Mouse (Mus musculus): ENCODE data around the gene Ubxn6. TPM values are rescaled to one million over a fixed set of nuclear protein-coding genes. Genes with fewer than 3 reads are reported as not detected.

Gene Ubxn6
- total RNA-seq, 1 experiment from 2014 or later = 38.5 TPM

DNA sequence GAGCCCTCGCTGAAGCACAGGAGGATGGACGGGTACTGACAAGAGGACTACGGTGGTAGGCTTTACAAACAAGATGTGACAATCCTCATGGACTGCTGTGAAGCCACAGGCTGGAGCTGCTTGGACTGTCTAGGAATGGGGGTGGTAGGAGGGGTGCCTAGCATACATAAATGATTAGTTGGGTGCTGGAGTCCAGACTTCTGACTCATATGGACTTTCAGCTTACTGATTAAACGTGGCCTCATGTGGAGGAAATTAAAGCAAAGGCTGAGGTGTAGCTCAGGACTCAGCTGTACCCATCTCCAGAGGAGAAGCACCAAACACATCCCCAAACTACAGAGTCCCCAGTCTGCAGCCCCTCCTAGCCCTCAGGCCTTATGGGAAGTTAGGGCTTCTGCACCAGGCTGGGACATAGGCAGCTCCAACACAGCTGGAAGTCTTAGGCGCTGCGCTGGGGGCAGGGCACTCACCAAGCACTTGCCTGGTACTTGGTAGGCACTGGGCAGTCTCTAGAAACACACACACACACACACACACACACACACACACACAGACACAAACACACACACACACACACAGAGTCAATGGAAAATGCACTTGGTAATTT, 42.6 kb downstream of the Ubxn6 start:
- ATAC-seq (replicated peaks; ENCODE audit: insufficient number of reproducible peaks, low FRiP score, low TSS enrichment, poor library complexity, severe bottlenecking) = no peak

DNA sequence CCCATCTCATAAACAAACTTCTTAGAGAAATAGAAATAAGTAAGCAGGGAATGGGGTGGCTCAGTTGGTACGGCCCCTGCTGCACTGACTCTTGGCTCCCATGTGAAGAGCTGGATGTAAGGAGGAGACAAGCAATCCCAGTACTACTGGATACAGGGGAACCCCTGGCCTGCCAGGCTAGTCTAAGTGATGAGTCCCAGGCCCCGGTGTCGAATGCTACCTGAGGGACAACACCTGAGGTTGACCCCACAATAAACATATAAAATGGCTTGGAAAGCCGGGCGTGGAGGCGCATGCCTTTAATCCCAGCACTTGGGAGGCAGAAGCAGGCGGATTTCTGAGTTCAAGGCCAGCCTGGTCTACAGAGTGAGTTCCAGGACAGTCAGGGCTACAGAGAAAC, 43.4 kb downstream of the Ubxn6 start:
- no peak for ATAC-seq (replicated peaks; ENCODE audit: insufficient number of reproducible peaks, low FRiP score, low TSS enrichment, poor library complexity, severe bottlenecking)

DNA sequence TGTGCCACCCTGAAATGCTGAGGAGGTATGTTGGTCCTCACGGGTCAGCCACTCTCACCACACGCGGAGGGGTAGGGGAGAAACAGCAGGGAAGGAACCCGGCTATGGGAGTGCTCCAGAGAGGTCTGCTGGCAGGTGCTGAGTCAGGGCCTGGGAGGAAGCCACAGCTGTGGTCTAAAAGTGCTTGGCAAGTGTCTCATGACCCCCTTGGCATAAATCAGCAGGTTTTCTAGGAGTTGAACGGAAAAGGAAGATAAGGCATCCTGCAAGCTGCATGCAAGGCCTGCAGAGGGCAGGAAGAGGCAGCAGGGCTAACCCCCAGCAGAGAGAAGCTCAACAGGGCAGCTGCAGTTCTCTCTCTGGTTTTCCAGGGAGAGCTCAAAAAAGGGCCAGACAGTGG, 43.9 kb downstream of the Ubxn6 start:
- ATAC-seq (replicated peaks; ENCODE audit: insufficient number of reproducible peaks, low FRiP score, low TSS enrichment, poor library complexity, severe bottlenecking) = no peak

DNA sequence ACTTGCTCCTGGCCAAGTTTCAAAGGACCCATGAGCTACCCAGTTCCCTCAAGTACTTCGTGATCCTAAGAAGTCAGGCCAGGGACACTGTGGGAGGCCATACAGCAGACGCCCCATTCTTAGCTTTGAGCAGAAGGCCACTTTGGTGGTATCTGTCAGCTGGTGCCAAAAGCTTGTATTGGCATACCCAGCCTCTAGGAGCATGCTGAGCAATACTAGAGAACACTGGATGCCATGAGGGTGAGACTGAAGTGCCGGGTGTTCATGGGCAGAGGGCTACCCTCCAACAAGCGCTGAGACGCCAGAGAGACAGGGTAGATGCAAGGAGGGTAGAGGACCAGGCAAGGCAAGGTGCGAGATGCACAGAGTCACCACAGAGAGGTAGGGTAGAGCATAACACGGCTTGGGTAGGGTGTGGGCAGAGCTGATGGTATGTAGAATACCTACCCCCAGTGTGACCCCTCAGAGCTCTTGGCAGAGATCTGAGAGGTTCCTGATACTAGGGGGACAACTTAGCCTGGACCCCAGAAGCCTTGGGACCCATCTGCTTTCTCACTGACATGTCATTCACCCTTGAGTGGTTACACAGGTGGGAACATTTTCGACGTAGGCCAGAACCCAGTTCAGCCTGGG, 44.5 kb downstream of the Ubxn6 start:
- no peak for ATAC-seq (replicated peaks; ENCODE audit: insufficient number of reproducible peaks, low FRiP score, low TSS enrichment, poor library complexity, severe bottlenecking)

DNA sequence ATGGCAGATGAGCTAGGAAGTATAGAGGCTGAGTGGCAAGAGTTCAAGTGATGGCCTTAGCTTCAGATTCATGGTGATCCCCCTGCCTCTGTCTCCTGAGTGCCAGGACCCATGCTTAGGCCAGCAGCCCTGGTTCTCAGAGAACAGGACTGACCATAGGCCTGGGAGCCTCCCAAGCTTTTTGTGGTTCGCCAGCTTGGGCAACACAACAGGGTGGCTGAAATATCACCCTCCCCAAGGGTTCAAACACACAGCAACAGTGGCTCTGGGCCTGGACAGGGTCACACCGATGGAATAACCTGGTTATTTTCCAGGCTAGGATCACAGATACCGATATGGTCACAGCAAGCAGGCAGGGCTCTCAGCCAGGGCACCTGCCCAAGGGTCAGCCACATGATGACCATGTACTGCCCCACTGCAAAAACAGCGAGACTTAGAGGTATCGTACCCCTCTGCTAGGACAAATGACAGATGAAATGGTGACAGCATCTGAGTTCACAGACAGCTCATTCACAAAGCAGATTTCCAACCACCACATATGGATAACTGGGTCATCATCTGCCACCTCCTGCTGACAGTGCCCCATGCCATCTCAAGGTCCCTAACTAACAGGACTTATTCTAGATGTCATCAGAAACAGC, 46.9 kb downstream of the Ubxn6 start:
- ATAC-seq (replicated peaks; ENCODE audit: insufficient number of reproducible peaks, low FRiP score, low TSS enrichment, poor library complexity, severe bottlenecking) = no peak

DNA sequence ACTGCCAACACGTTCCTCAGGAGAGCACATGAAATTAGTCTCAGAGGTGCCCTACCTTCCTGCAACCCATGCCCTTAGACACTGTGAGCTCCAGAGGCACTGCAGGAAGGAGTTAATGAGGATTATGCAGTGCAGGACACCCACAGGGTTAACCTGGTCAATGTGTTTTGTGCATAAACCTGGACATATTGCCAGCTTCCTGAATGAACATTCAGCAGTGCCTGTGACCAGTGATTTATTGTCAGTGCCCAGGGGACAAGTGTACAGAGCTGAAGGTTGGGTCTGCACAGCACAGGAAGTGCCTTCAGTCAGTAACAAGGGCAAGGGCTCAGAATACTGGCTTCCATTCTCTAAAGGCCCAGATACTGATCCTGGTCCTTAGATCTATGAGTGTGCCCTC, 47.9 kb downstream of the Ubxn6 start:
- ATAC-seq (replicated peaks; ENCODE audit: insufficient number of reproducible peaks, low FRiP score, low TSS enrichment, poor library complexity, severe bottlenecking) = no peak

DNA sequence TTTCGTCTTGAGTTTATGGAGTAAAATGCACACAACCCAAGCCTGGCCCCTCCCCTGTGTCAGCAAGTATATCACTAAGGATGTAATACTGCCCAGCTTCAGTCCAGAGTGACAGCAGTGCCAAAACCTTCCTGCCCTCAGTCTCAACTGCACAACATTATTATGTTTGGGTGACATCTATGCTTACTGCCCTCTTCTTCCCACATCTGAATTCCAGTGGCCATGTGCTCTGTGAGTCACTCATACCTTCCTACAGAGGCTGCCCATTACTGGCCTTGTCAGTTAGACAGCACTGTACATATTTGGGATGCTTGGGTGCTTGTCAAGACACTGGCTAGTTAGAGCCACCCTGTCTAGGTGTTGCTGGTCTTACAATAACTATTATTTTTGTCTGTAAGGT, 48.5 kb downstream of the Ubxn6 start:
- no peak for ATAC-seq (replicated peaks; ENCODE audit: insufficient number of reproducible peaks, low FRiP score, low TSS enrichment, poor library complexity, severe bottlenecking)

DNA sequence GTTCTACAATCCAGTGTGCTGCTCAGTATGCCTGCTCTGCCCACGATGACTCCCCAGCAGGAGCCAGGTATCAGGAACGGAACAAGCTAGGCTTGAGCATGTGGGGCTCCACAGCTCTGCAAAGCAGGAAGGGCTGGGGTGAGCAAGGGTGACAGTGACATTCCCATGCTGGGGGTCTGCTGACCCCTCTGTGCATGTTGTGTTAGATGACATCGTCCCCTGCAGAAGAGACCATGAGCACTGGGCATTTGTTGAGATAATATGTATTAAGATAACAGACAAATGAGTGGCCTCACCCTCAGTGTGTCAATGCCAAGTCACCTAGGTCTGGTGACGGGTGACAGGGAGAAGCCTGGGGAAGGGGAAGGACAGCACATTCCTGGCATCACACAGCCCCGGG, 49.9 kb downstream of the Ubxn6 start:
- no peak for ATAC-seq (replicated peaks; ENCODE audit: insufficient number of reproducible peaks, low FRiP score, low TSS enrichment, poor library complexity, severe bottlenecking)

DNA sequence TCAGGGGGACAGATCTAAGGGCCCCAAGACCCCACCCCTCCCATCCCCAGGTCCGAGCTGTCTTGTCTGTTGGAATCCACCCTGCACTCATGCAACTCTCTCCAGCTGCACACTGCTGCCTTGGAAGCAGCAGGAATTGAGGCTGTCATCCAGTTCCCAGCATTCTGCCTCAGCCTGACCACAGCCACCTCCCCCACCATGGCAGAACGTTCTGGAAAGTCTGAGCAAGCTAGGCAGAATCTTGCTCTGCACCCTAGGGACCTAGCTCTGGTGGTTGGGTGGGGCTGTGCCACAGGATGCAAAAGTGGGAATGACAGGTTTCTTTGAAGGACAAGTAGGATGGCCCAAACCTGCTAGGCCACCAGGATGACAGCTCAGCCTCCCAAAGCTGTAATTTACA, 50.4 kb downstream of the Ubxn6 start:
- no peak for ATAC-seq (replicated peaks; ENCODE audit: insufficient number of reproducible peaks, low FRiP score, low TSS enrichment, poor library complexity, severe bottlenecking)

DNA sequence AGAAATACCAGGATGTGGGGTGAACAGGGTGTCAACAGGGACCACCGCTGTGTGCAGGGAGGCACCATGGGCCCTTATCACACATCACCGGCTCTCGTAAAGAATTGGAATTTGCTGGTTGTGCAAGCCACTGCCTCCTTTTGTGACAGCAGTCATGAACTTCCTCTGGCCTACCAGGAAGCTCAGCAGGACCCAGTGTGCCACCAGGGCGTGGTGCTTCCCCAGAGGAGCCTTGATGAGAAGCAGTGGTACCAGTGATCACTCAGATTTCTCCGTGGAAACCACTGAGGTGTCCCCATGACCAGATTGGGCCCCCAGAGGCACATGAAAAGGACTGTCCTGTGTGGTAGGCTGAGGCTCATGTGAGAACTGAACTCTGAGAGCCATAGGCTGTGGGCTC, 51.4 kb downstream of the Ubxn6 start:
- peak; percentile 57 for ATAC-seq (replicated peaks; ENCODE audit: insufficient number of reproducible peaks, low FRiP score, low TSS enrichment, poor library complexity, severe bottlenecking)

DNA sequence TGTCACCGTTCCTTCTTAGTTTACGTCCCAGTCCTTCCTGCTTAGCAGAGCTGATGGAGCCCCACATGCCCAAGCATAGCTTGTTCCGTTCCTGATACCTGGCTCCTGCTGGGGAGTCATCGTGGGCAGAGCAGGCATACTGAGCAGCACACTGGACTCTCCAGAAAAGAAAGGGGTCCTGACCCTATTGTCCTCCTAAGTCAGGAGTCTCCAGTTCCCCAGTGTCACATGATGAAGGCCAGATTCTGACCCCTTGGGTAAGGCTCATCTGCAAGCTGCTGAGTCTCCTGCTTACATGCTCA, 51.9 kb downstream of the Ubxn6 start:
- ATAC-seq (replicated peaks; ENCODE audit: insufficient number of reproducible peaks, low FRiP score, low TSS enrichment, poor library complexity, severe bottlenecking) = no peak

DNA sequence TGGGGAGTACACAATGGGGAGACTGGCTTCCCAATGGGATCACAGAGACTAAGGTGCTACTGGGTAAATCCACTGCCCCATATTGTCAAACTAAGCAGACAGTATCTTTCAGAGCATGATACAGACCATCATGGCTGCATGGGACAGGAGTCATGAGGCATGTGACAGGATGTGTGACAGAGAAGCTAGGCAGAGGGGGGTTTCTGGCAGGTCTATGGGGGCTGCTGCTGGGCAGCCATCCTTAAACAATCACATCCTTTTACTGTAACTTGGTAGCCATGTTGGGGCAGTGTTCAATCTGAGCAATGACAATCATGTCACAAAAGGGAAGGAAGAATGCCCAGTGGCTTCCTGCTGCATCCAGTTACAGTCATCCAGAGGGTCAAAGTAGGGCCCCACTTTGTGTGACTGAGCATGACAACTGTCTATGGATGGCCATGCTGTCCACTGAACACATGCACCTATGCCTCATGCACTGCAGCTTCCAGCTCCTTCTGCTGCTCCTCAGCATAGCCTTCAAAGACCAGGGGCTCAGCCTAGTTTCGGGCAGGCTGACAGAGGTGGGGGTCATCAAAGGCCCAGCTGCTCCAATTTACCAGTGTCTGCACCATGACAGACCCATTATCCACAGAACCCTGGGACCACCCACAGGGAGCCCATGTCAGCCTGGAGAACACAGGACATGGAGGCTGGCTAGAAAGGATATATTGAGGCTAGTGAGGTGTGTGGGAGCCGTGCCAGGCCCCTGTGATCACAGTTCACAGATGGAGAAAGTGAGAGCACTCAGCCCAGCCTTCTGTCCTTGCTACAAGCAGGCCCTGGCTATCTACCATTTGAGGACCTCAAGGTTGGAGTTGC, 52.5 kb downstream of the Ubxn6 start:
- no peak for ATAC-seq (replicated peaks; ENCODE audit: insufficient number of reproducible peaks, low FRiP score, low TSS enrichment, poor library complexity, severe bottlenecking)

DNA sequence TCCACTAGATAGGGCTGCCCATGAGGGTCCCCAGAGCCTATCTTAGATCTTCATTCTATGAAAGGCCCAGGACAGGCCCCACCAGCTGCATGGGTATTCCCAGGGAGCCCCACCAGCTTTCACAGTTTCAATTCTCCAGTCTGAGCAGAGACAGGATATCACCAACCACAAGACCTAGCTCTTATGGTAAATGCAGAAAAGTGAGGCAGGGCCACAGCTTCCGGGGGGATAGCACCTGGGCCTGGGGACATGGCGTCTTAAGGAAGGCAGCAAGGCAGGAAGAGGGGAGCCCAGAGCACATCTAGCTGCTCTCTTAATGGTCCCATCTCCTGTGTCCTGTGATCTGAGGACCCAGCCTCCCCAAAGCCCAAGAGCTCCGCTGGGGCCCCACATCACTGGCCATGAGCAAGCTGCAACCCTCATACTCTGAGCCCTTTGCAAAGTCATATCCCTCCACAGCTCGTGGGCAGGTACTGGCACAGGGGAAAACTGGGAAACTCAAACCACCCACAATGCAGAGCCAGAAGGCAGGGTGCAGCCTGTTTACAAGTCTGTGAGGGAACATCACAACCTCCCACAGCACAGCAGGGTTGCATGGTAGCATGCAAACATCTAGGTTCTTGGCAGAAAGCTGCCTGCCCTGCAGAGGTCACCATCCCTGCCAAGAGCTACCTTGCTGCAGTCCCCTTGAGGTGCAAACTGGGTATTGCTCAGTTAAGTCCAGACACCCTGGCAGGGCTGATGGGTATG, 53.5 kb downstream of the Ubxn6 start:
- no peak for ATAC-seq (replicated peaks; ENCODE audit: insufficient number of reproducible peaks, low FRiP score, low TSS enrichment, poor library complexity, severe bottlenecking)

DNA sequence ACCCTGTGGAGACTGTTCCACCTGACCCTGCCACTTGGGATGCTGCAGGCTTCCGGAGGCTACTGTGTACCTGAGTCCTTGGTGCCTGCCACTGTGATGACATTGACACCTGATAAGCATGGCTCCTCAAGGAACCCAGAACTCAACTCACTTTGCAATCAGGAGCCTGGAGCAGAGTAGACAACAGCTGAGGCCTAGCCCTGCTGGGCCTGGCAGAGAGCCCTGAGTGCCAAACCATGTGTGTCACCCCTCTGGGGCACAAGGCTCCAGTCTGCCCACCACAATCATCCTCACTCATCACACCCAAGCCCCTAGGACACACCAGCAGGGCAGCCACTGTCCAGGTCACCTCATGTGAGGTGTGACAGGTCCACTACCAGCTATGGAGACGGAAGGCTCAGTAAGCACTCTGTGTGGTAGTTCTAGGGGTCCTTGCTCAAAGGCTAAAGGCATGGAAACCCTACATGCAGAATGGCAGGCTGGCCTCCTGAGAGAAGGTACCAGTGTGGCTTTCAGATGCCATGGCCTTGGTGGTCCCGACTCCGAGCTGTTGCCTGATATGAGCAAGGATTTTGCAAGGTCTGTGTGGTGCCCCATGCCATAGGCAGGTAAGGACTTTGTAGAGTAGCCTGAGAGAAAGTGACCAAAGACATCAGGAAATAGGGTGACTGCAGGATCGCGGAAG, 54.3 kb downstream of the Ubxn6 start:
- no peak for ATAC-seq (replicated peaks; ENCODE audit: insufficient number of reproducible peaks, low FRiP score, low TSS enrichment, poor library complexity, severe bottlenecking)

DNA sequence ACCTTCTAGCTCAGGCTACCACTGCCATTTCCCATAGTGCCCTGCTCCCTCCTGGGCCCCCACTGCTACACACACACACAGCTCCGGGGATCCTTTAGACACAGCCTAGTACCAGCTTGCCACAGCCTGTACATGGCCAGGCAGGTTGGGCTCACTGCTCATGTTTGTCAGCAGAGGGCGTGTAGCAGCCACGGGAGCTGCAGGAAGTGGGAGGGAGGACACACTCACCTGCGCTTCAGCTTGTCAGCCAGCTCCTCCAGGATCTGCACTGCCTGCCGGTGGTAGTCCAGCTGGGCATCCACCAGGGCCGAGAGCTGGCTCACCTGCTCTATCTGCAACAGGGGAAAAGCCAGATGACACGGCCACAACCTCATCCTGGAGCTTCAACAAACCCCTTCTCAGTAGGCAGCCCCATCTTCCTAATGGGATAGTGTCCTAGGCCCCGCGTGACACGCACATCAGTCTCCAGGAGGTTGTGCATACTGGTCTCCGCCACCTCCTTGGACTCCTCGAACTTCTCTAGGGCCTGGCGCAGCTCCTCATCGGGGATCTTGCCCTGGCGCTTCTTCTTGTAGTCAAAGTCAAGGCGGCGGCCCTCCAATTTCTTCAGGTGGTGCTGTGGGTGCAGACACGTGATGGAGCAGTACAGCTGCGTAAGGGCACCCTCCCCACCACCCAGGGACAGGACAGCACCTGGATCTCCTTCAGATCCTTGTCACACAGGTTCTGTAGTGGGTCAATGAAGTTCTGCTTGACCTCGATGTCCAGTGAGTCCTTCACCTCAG, 56.3 kb downstream of the Ubxn6 start:
- no peak for ATAC-seq (replicated peaks; ENCODE audit: insufficient number of reproducible peaks, low FRiP score, low TSS enrichment, poor library complexity, severe bottlenecking)

DNA sequence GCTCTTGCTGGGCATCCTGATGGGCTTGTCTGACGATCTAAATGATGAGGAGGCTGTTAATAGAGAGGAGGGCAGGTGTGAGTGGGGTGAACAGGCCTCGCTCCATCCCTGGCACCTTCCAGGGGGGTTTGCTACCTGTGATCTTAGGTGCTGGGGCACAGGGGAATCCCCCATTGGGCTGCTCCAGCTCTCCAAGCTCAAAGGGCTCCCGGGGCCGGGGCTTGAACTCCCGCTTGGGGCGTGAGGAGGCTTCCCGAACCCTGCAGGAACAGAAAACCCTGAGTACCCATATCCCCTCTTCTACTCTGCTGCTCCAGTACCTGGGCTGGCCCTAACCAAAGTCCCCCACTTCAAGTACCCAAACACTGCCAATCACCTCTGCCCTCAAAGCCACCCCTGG, 57.0 kb downstream of the Ubxn6 start:
- ATAC-seq (replicated peaks; ENCODE audit: insufficient number of reproducible peaks, low FRiP score, low TSS enrichment, poor library complexity, severe bottlenecking) = no peak

All from monocyte, adult 5-6 weeks (primary cell).